Mouse (Mus musculus) cerebellum, postnatal 10 days (tissue): ENCODE measurements around the gene Specc1l.
"Not testable (repeated sequence)": the region's sequence is repeated elsewhere in the genome, so short reads cannot be mapped to it uniquely, and the experiment has no call there.

Experiments used
- DNase-seq, 2 experiments: peaks; one replicate each; pipeline ENCODE4 v3.0.0; 2021; ENCODE audit warnings: mixed read lengths in 2 of 2

Gene Specc1l

GRCm38 (mm10) chr10:75316908-75317761, 105.3 kb downstream of the Specc1l start:
- peak; percentile 81 for DNase-seq

- no peak for DNase-seq
Observed at GRCm38 (mm10) chr10:75318206-75318605, 106.3 kb downstream of the Specc1l start.

- DNase-seq: no peak
Observed at GRCm38 (mm10) chr10:75320321-75320720, 108.4 kb downstream of the Specc1l start.

- DNase-seq: no peak
Observed at GRCm38 (mm10) chr10:75322966-75323365, 111.1 kb downstream of the Specc1l start.

GRCm38 (mm10) chr10:75323986-75324385, 112.1 kb downstream of the Specc1l start:
- no peak for DNase-seq

- no peak for DNase-seq
Observed at GRCm38 (mm10) chr10:75324391-75324790, 112.5 kb downstream of the Specc1l start.

GRCm38 (mm10) chr10:75325821-75326220, 113.9 kb downstream of the Specc1l start:
- no peak for DNase-seq

GRCm38 (mm10) chr10:75326553-75326952, 114.7 kb downstream of the Specc1l start:
- DNase-seq: no peak

GRCm38 (mm10) chr10:75327081-75327480, 115.2 kb downstream of the Specc1l start:
- DNase-seq: no peak

- no peak for DNase-seq
Observed at GRCm38 (mm10) chr10:75328201-75328704, 116.4 kb downstream of the Specc1l start.

- DNase-seq: no peak
Observed at GRCm38 (mm10) chr10:75332268-75332667, 120.4 kb downstream of the Specc1l start.

- peak in 1 of 2 experiments; percentile 32 for DNase-seq
Observed at GRCm38 (mm10) chr10:75333176-75333776, 121.4 kb downstream of the Specc1l start.

GRCm38 (mm10) chr10:75334175-75334574, 122.3 kb downstream of the Specc1l start:
- DNase-seq: no peak

GRCm38 (mm10) chr10:75335075-75335474, 123.2 kb downstream of the Specc1l start:
- no peak for DNase-seq

GRCm38 (mm10) chr10:75337231-75337630, 125.4 kb downstream of the Specc1l start:
- DNase-seq: no peak

GRCm38 (mm10) chr10:75338852-75339251, 127.0 kb downstream of the Specc1l start:
- no peak for DNase-seq

GRCm38 (mm10) chr10:75339377-75339776, 127.5 kb downstream of the Specc1l start:
- DNase-seq: no peak

- DNase-seq: no peak
Observed at GRCm38 (mm10) chr10:75341936-75342335, 130.1 kb downstream of the Specc1l start.

GRCm38 (mm10) chr10:75344563-75344962, 132.7 kb downstream of the Specc1l start:
- DNase-seq: not testable (repeated sequence)

- DNase-seq: no peak
Observed at GRCm38 (mm10) chr10:75345265-75345664, 133.4 kb downstream of the Specc1l start.

- DNase-seq: no peak
Observed at GRCm38 (mm10) chr10:75350564-75350963, 138.7 kb downstream of the Specc1l start.

- DNase-seq: no peak
Observed at GRCm38 (mm10) chr10:75352541-75352940, 140.7 kb downstream of the Specc1l start.

- not testable (repeated sequence) for DNase-seq
Observed at GRCm38 (mm10) chr10:75353838-75354241, 142.0 kb downstream of the Specc1l start.

GRCm38 (mm10) chr10:75355341-75355740, 143.5 kb downstream of the Specc1l start:
- no peak for DNase-seq
